Mouse (Mus musculus) kidney, embryonic 15.5 days (tissue): ENCODE data around the gene Emc9. TPM values are rescaled to one million over a fixed set of nuclear protein-coding genes. Genes with fewer than 3 reads are reported as not detected.

Source experiments
- ATAC-seq: fragments of 200-750 bp; cut with Nextera tagmentation; replicated peaks from 2 replicates; pipeline ENCODE4 v1.8.0; 2017; ENCODE audit warnings: moderate TSS enrichment; ENCODE audit not compliant: low FRiP score
- H3K27ac ChIP-seq: fragments of 300-500 bp; sonication (generic); 2 replicates; pipeline ENCODE4 v1.5.1; 2015; ENCODE audit warnings: mild to moderate bottlenecking, inconsistent platforms
- H3K27me3 ChIP-seq: fragments of 300-500 bp; sonication (generic); 2 replicates; pipeline ENCODE4 v1.6.1; 2015; ENCODE audit warnings: inconsistent platforms
- H3K36me3 ChIP-seq: fragments of 300-500 bp; sonication (generic); 2 replicates; pipeline ENCODE4 v1.6.1; 2015; ENCODE audit warnings: inconsistent platforms
- H3K4me1 ChIP-seq: fragments of 300-500 bp; sonication (generic); 2 replicates; pipeline ENCODE4 v1.6.1; 2015; ENCODE audit warnings: inconsistent platforms
- H3K4me2 ChIP-seq: fragments of 300-500 bp; sonication (generic); 2 replicates; pipeline ENCODE4 v1.6.1; 2015; ENCODE audit warnings: moderate library complexity, mild to moderate bottlenecking, inconsistent platforms
- H3K4me3 ChIP-seq: fragments of 300-500 bp; sonication (generic); replicated peaks from 2 replicates; pipeline ENCODE4 v1.5.1; 2015; ENCODE audit warnings: mild to moderate bottlenecking, inconsistent platforms
- H3K9ac ChIP-seq: fragments of 300-500 bp; sonication (generic); 2 replicates; pipeline ENCODE4 v1.6.1; 2015; ENCODE audit warnings: mild to moderate bottlenecking, inconsistent platforms
- H3K9me3 ChIP-seq: fragments of 300-500 bp; sonication (generic); replicated peaks from 2 replicates; pipeline ENCODE4 v1.6.1; 2016; ENCODE audit warnings: inconsistent platforms
- WGBS: fragments of 180-500 bp; shearing (Covaris S2); methylation state at CpG from one replicate; pipeline ENCODE4 v1.1.7; 2015; ENCODE audit warnings: mixed read lengths; 5-methylcytosine and 5-hydroxymethylcytosine counted together
- polyA plus RNA-seq: library from polyadenylated mRNA; unstranded; fragments of >200 nt; fragmentation: Nextera tagmentation; extraction: Ambion mirVana; gene quantifications from 2 replicates; pipeline ENCODE4 v1.2.1, GENCODE M21; 2015

Gene Emc9
- polyA plus RNA-seq, 1 experiment from 2014 or later = 6.8 TPM

- H3K9me3 ChIP-seq = no peaks in the 10 kb centered on the region
- H3K27me3 ChIP-seq = no peaks in the 10 kb centered on the region
- H3K4me2 ChIP-seq = peak overlapping the region; percentile 69
- ATAC-seq = no peak
- H3K36me3 ChIP-seq = peaks cover 81% of the 10 kb centered on the region
- H3K4me3 ChIP-seq = peak overlapping the region; percentile 49
- peak overlapping the region; percentile 92; the same call in 1 of the 2 replicates for H3K27ac ChIP-seq
- WGBS = 86% methylated on average over 11 of the region's 11 CpGs
- peaks cover 21% of the 10 kb centered on the region for H3K4me1 ChIP-seq
- H3K9ac ChIP-seq = no peak overlapping the region
Measured at GRCm38 (mm10) chr14:55604823-55605222, 19.7 kb upstream of the Emc9 start.

DNA sequence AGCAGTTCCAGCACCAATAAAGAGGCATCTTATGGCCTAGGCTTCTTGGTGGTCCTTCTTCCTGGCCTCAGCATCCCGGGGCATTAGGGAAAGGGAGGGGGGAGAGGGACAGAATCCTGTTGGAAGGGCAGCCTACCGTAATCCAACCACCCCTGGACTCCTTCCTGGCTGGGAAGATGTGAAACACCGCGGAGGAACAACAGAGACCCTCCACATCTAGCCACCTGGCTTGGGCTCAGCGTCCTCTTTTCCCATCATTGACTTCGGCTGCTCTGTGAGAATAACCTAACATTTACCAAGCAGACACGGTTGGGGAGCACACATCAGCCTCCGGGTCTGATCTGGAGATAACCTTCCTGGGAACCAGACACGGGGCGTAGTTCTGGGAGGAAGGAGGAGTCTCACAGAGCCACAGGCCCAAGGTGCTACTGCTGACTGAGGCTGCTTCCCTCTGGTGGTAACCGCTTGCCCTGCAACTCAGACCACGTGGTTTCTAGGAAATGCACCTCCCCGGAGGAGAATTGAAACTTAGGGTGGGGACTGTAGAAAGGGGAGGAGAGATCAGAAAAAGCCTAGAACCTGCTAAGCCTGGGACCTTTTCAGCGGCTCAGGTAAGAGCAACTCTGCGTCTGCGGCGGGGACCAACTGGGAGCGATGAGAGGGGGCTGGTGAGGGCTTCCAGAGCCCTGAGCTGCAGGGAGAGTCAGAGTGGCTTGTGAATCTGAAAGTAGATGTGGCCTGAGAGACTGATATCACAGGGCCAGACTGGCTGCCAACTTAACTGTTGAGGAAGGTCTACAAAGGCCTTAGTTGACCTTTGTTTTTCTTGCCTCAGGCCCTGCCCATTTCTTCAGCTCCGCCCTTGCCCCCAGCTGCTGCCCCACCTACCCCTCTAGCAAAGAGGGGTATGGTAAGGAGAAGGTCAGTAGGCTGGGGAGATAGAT, 18.8 kb upstream of the Emc9 start:
- peak overlapping the region; percentile 92 for H3K27ac ChIP-seq
- 16% methylated on average over 19 of the region's 19 CpGs for WGBS

GRCm38 (mm10) chr14:55603271-55603632, 18.1 kb upstream of the Emc9 start, which contains the start of gene Irf9:
Gene Irf9 (plus strand): TSS chr14:55603571.
- no peaks in the 10 kb centered on the region for H3K27me3 ChIP-seq
- peak within 1 kb of the TSS; percentile 69 for H3K4me2 ChIP-seq
- H3K36me3 ChIP-seq = peaks cover 81% of the 10 kb centered on the region
- ATAC-seq = peak; percentile 4; the same call in 1 of the 2 replicates
- WGBS = 72% methylated on average over 7 of the region's 7 CpGs
- peak within 1 kb of the TSS; percentile 41 for H3K9ac ChIP-seq
- H3K4me1 ChIP-seq = peaks cover 21% of the 10 kb centered on the region
- peak within 1 kb of the TSS; percentile 49 for H3K4me3 ChIP-seq
- no peaks in the 10 kb centered on the region for H3K9me3 ChIP-seq
- H3K27ac ChIP-seq = peak within 1 kb of the TSS; percentile 92

More for the DNA sequence above, 18.8 kb upstream of the Emc9 start:
- Histone ChIP-seq H3K4me3 (peak overlapping the region; percentile 49), H3K9me3 (no peaks in the 10 kb centered on the region), H3K4me2 (peak overlapping the region; percentile 69), H3K27me3 (no peaks in the 10 kb centered on the region), H3K9ac (peak overlapping the region; percentile 41), H3K36me3 (peaks cover 81% of the 10 kb centered on the region), H3K4me1 (peaks cover 21% of the 10 kb centered on the region)
- peak; percentile 93 for ATAC-seq

DNA sequence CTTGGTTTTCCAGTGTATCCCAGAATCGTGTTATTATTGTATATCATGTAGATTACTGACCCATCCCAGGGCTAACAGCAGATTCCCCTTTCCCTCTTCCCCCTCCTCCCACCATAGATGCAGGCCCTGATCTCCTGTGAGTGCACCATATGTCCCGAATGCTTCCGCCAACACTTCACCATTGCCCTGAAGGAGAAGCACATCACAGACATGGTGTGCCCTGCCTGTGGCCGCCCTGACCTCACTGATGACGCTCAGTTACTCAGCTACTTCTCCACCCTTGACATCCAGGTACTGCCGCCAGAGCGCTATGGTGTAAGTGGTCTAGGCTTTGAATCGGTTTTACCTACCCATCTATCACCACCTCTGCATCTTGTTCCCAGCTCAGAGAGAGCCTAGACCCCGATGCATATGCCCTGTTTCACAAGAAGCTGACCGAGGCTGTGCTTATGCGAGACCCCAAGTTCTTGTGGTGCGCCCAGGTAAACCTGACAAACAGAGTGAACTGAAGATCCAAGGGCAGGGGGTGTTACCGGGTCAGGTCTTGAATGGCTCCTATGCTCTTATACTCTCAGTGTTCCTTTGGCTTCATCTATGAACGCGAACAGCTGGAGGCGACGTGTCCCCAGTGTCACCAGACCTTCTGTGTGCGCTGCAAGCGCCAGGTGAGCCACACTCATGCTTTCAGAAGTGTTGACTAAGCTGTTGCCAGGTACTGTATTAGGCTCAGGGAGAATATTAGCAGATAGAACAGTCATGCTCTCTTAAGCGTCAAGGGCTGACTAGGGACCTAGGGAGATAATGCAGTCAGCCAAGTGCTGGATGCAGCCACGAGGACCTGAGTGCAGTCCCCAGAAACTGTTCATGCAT, 13.7 kb upstream of the Emc9 start:
- Histone ChIP-seq H3K4me1 (peaks cover 12% of the 10 kb centered on the region), H3K27me3 (no peaks in the 10 kb centered on the region), H3K4me3 (no peak overlapping the region), H3K9ac (no peak overlapping the region), H3K36me3 (peaks cover 93% of the 10 kb centered on the region), H3K9me3 (no peaks in the 10 kb centered on the region), H3K4me2 (no peak overlapping the region), H3K27ac (no peak overlapping the region)
- 89% methylated on average over 21 of the region's 21 CpGs for WGBS
- no peak for ATAC-seq

DNA sequence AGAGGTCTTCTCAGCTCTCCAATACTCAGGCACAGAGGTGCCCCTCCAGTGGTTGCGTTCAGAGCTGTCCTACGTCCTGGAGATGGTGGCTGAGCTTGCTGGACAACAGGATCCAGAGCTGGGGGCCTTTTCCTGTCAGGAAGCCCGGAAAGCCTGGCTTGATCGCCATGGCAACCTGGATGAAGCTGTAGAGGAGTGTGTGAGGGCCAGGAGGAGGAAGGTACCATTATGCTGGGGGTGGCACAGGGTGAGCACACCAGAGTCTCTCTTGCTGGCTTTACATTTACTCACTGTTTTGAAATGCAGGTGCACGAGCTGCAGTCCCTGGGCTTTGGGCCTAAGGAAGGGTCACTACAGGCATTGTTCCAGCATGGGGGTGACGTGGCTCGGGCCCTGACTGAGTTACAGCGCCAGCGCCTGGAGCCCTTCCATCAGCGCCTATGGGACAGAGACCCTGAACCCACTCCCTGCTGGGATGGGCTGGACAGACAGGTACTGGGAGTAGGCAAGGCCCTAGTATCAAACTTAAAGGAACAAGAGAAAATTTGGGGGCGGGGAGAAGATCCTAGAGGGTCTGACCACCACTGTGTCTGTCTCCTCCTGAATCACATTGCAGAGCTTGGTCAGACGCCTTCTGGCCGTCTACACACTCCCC, 11.1 kb upstream of the Emc9 start:
- no peaks in the 10 kb centered on the region for H3K9me3 ChIP-seq
- peaks cover 18% of the 10 kb centered on the region for H3K4me1 ChIP-seq
- no peaks in the 10 kb centered on the region for H3K27me3 ChIP-seq
- H3K4me3 ChIP-seq = no peak overlapping the region
- WGBS = 86% methylated on average over 13 of the region's 13 CpGs
- ATAC-seq = no peak
- no peak overlapping the region for H3K9ac ChIP-seq
- H3K4me2 ChIP-seq = no peak overlapping the region
- H3K27ac ChIP-seq = no peak overlapping the region
- H3K36me3 ChIP-seq = peaks cover 74% of the 10 kb centered on the region

DNA sequence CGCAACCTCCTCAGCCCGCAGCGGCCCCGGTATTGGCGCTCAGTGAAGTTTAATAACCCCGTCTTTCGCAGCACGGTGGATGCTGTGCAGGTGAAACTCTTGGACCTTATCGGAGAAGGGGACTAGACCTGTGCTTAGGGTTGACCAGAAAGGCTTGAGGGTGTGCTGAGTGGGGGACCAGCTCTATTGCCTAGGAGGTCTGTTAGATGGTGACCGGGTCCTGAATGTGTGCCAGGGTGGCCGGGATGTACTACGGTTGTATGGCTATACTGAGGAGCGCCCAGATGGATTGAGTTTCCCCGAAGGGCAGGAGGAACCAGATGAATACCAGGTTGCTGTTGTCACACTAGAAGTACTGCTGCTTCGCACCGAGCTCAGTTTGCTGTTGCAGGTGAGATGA, 7.1 kb upstream of the Emc9 start:
- Histone ChIP-seq H3K36me3 (peaks cover 55% of the 10 kb centered on the region), H3K4me2 (peak overlapping the region; percentile 89), H3K9ac (peak overlapping the region; percentile 86), H3K27ac (peak overlapping the region; percentile 99), H3K4me1 (peaks cover 31% of the 10 kb centered on the region), H3K27me3 (no peaks in the 10 kb centered on the region), H3K4me3 (peak overlapping the region; percentile 87), H3K9me3 (no peaks in the 10 kb centered on the region)
- ATAC-seq = no peak
- 2% methylated on average over 16 of the region's 16 CpGs for WGBS

GRCm38 (mm10) chr14:55591331-55591891, 6.3 kb upstream of the Emc9 start, which contains the start of gene Rnf31:
Gene Rnf31 (plus strand): TSS chr14:55591708.
- peaks cover 54% of the 10 kb centered on the region for H3K36me3 ChIP-seq
- peak within 1 kb of the TSS; percentile 86 for H3K9ac ChIP-seq
- H3K4me1 ChIP-seq = peaks cover 31% of the 10 kb centered on the region
- H3K27ac ChIP-seq = peak within 1 kb of the TSS; percentile 99
- no peaks in the 10 kb centered on the region for H3K9me3 ChIP-seq
- peak within 1 kb of the TSS; percentile 87 for H3K4me3 ChIP-seq
- peak; percentile 91 for ATAC-seq
- H3K4me2 ChIP-seq = peak within 1 kb of the TSS; percentile 89
- no peaks in the 10 kb centered on the region for H3K27me3 ChIP-seq
- WGBS = under 1% methylated on average over 33 of the region's 33 CpGs

DNA sequence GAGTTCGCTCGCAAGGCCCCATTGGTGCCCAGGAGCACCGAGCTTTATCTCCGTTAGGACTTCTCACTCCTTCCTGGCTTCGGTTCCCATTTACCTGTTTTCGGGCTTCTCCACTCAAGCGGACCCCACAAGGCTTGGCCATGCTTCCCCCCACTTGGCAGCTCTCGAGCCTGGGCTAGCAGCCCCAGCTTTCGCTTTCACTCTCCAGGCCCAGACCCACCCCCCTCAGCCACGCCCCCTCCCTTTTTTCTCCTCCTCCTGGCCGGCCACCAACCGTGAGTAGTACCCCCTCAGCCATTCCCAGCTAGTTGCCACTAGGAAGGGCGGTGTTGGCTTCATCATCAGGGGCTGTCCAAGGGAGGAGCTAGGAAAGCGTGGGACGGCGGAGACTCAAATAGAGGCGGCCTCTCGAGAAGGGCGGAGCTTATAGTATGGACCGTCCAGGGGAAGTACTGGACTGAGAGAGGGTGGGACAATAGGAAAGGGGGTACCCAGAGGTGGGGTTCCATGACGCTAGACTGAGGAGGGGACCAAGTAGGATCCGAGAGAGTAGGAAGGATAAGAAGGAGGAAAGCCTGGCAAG, 5.7 kb upstream of the Emc9 start, which contains the start of gene Psme2:
Gene Psme2, minus strand, starts transcription at position 366 of the 583 bp plus-strand sequence.
- WGBS = under 1% methylated on average over 22 of the region's 22 CpGs

GRCm38 (mm10) chr14:55589771-55590448, 4.8 kb upstream of the Emc9 start:
- Histone ChIP-seq H3K27me3 (no peaks in the 10 kb centered on the region), H3K9me3 (no peaks in the 10 kb centered on the region), H3K4me2 (peak overlapping the region; percentile 89), H3K9ac (peak overlapping the region; percentile 46), H3K36me3 (peaks cover 39% of the 10 kb centered on the region), H3K4me3 (peak overlapping the region; percentile 87), H3K27ac (peak overlapping the region; percentile 99), H3K4me1 (peaks cover 35% of the 10 kb centered on the region)
- WGBS = 81% methylated on average over 11 of the region's 11 CpGs
- no peak for ATAC-seq

More for the DNA sequence above, 5.7 kb upstream of the Emc9 start, which contains the start of gene Psme2:
- Histone ChIP-seq H3K27ac (peak within 1 kb of the TSS; percentile 99), H3K36me3 (peaks cover 48% of the 10 kb centered on the region), H3K4me3 (peak within 1 kb of the TSS; percentile 87), H3K9ac (peak within 1 kb of the TSS; percentile 86), H3K4me1 (peaks cover 31% of the 10 kb centered on the region), H3K9me3 (no peaks in the 10 kb centered on the region), H3K27me3 (no peaks in the 10 kb centered on the region), H3K4me2 (peak within 1 kb of the TSS; percentile 89)
- peak; percentile 97 for ATAC-seq

DNA sequence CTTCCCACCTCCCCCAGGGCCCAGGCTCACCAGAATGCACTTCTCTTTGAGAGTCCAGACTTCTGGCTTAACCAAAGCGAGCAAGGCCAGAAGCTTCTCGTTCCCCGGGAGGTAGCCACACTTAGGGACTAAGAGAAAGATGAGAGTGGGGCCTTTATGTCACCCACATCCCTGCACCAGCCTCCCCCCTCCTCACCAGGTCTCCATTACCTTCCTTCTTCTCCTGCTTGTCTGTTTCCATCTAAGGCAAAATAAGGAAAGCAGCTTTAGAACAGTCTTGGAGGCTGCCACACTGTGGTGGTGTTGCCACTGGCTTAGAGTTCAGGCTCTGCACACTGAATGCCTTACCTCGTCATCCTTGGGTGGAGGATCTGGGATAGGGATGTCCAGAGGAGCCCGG, 4.2 kb upstream of the Emc9 start:
- Histone ChIP-seq H3K27ac (no peak overlapping the region), H3K9me3 (no peaks in the 10 kb centered on the region), H3K27me3 (no peaks in the 10 kb centered on the region), H3K9ac (no peak overlapping the region), H3K36me3 (peaks cover 33% of the 10 kb centered on the region), H3K4me2 (no peak overlapping the region), H3K4me1 (peaks cover 41% of the 10 kb centered on the region), H3K4me3 (0 out of 2 replicates have a peak overlapping the region, but pooled peaks have one; percentile 7)
- no peak for ATAC-seq
- 94% methylated on average over 5 of the region's 5 CpGs for WGBS
